Mouse (Mus musculus): ENCODE results near the gene Pramel6. TPM values are rescaled to one million over a fixed set of nuclear protein-coding genes. Genes with fewer than 3 reads are reported as not detected.

The Pramel6 gene
- polyA plus RNA-seq, 1 experiment from 2014 or later: not detected

GRCm38 (mm10) chr2:87534826-87535225 is 28.5 kb downstream of the Pramel6 start:
- Histone ChIP-seq H3K9me3 (no peaks in the 10 kb centered on the region), H3K27me3 (replicated peaks) (no peaks in the 10 kb centered on the region), H3K36me3 (no peaks in the 10 kb centered on the region), H3K4me1 (no peaks in the 10 kb centered on the region), H3K27ac (no peak overlapping the region), H3K4me2 (no peak overlapping the region), H3K9ac (no peak overlapping the region), H3K4me3 (replicated peaks) (no peak overlapping the region)
- WGBS: 61% methylated on average over 2 of the region's 2 CpGs
- no peak for ATAC-seq (ENCODE audit: insufficient read depth, low FRiP score, low read depth)

GRCm38 (mm10) chr2:87545442-87545841 is 39.1 kb downstream of the Pramel6 start, which contains the start of gene Olfr1128:
TSS of gene Olfr1128 (minus strand) at chr2:87545542.
- Histone ChIP-seq H3K9me3 (no peaks in the 10 kb centered on the region), H3K9ac (no peak within 1 kb of the TSS), H3K4me2 (no peak within 1 kb of the TSS), H3K27me3 (replicated peaks) (no peaks in the 10 kb centered on the region), H3K4me1 (no peaks in the 10 kb centered on the region), H3K4me3 (replicated peaks) (no peak within 1 kb of the TSS), H3K27ac (no peak within 1 kb of the TSS), H3K36me3 (no peaks in the 10 kb centered on the region)
- no peak for ATAC-seq (ENCODE audit: insufficient read depth, low FRiP score, low read depth)
- 85% methylated on average over 1 of the region's 1 CpGs for WGBS

Other genes with a start within 250 kb of the Pramel6 start
- not detected in 2 replicates for gene Olfr1116, start 239.0 kb upstream of the Pramel6 start, polyA plus RNA-seq (2015; fragmentation: Nextera tagmentation; extraction: Ambion mirVana)
- not detected in 2 replicates for gene Olfr1118, start 199.0 kb upstream of the Pramel6 start, polyA plus RNA-seq (2015; fragmentation: Nextera tagmentation; extraction: Ambion mirVana)
- gene Olfr1120, start 151.8 kb upstream of the Pramel6 start, polyA plus RNA-seq (2015; fragmentation: Nextera tagmentation; extraction: Ambion mirVana): not detected in 2 replicates
- gene Olfr1121, start 136.7 kb upstream of the Pramel6 start, polyA plus RNA-seq (2015; fragmentation: Nextera tagmentation; extraction: Ambion mirVana): not detected in 2 replicates
- not detected in 2 replicates for gene Olfr1122, start 120.7 kb upstream of the Pramel6 start, polyA plus RNA-seq (2015; fragmentation: Nextera tagmentation; extraction: Ambion mirVana)
- gene Olfr1123, start 89.9 kb upstream of the Pramel6 start, polyA plus RNA-seq (2015; fragmentation: Nextera tagmentation; extraction: Ambion mirVana): not detected in 2 replicates
- gene Olfr1124, start 76.3 kb upstream of the Pramel6 start, polyA plus RNA-seq (2015; fragmentation: Nextera tagmentation; extraction: Ambion mirVana): 0.06 TPM in 1 of 2 replicates, not detected in the other
- gene Olfr1126, start 52.6 kb upstream of the Pramel6 start, polyA plus RNA-seq (2015; fragmentation: Nextera tagmentation; extraction: Ambion mirVana): not detected in 2 replicates
- not detected in 2 replicates for gene Pramel7, start 9.5 kb upstream of the Pramel6 start, polyA plus RNA-seq (2015; fragmentation: Nextera tagmentation; extraction: Ambion mirVana)
- not detected in 2 replicates for gene Olfr153, start 25.2 kb downstream of the Pramel6 start, polyA plus RNA-seq (2015; fragmentation: Nextera tagmentation; extraction: Ambion mirVana)
- not detected in 2 replicates for gene Olfr1128, start 39.0 kb downstream of the Pramel6 start, polyA plus RNA-seq (2015; fragmentation: Nextera tagmentation; extraction: Ambion mirVana)
- not detected in 2 replicates for gene Olfr1129, start 67.3 kb downstream of the Pramel6 start, polyA plus RNA-seq (2015; fragmentation: Nextera tagmentation; extraction: Ambion mirVana)
- gene Olfr1130, start 99.6 kb downstream of the Pramel6 start, polyA plus RNA-seq (2015; fragmentation: Nextera tagmentation; extraction: Ambion mirVana): not detected in 2 replicates
- not detected in 2 replicates for gene Olfr1131, start 120.5 kb downstream of the Pramel6 start, polyA plus RNA-seq (2015; fragmentation: Nextera tagmentation; extraction: Ambion mirVana)
- gene Olfr1132, start 131.0 kb downstream of the Pramel6 start, polyA plus RNA-seq (2015; fragmentation: Nextera tagmentation; extraction: Ambion mirVana): not detected in 2 replicates
- gene Olfr1133, start 140.8 kb downstream of the Pramel6 start, polyA plus RNA-seq (2015; fragmentation: Nextera tagmentation; extraction: Ambion mirVana): not detected in 2 replicates
- gene Olfr1134, start 151.9 kb downstream of the Pramel6 start, polyA plus RNA-seq (2015; fragmentation: Nextera tagmentation; extraction: Ambion mirVana): not detected in 2 replicates
- not detected in 2 replicates for gene Olfr1135, start 167.1 kb downstream of the Pramel6 start, polyA plus RNA-seq (2015; fragmentation: Nextera tagmentation; extraction: Ambion mirVana)
- not detected in 2 replicates for gene Olfr1136, start 187.4 kb downstream of the Pramel6 start, polyA plus RNA-seq (2015; fragmentation: Nextera tagmentation; extraction: Ambion mirVana)
- not detected in 2 replicates for gene Olfr1137, start 206.6 kb downstream of the Pramel6 start, polyA plus RNA-seq (2015; fragmentation: Nextera tagmentation; extraction: Ambion mirVana)
- gene Olfr1138, start 233.4 kb downstream of the Pramel6 start, polyA plus RNA-seq (2015; fragmentation: Nextera tagmentation; extraction: Ambion mirVana): not detected in 2 replicates
- gene Olfr1140, start 237.2 kb downstream of the Pramel6 start, polyA plus RNA-seq (2015; fragmentation: Nextera tagmentation; extraction: Ambion mirVana): not detected in 2 replicates
- gene Olfr1141, start 247.4 kb downstream of the Pramel6 start, polyA plus RNA-seq (2015; fragmentation: Nextera tagmentation; extraction: Ambion mirVana): not detected in 2 replicates